Mouse (Mus musculus) right cerebral cortex, adult 2 months (tissue): Measurements from ENCODE around the gene Vmn2r39.
"Not testable (repeated sequence)": the region's sequence is repeated elsewhere in the genome, so short reads cannot be mapped to it uniquely, and the experiment has no call there.

Source experiments
- DNase-seq, 2 experiments: peaks; one replicate each; pipeline ENCODE4 v3.0.0; 2021 to 2022; ENCODE audit warnings: low spot score in 2 of 2

Gene Vmn2r39

DNA sequence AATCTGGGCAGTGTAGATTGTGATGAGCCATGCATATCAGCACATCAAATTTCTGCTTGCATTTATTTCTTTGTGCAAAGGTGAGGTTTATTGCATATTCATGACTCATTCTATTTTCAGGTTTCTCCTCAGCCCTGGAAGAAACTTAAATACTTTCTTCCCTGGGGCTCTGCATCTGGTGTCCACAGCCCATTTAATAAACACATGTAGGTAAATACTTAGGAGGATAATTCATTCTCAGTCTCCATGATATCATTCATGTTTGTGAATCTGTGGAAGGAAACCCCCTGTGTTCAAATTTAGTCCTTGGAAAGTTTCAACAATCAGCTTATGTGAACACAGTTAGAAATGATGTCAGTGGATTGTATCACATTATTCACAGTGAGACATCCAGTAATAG lies at the start of gene Vmn2r39:
TSS of gene Vmn2r39 (minus strand) at position 101 of the 400 bp plus-strand sequence.
- DNase-seq: not testable (repeated sequence)

DNA sequence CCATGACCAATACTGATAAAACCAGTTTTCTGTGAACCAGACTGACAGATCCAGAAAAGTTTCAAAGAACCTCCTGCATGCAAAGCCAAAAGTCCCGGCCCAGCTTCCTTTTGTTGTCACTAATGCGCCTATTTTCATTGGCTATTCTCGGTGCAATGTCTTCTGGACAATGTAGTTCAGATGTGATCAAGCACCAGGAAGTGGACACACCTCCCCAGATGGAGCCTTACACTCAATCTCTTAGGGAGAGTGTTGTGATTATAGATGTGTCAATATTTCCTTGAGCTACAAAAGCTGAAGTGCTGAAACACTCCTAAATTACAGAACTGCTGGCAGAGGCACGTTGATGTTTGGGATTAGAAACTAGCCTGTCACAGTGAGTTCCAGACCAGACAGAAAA lies 34.8 kb upstream of the Vmn2r39 start:
- DNase-seq: not testable (repeated sequence)
